Mouse (Mus musculus) mouse embryonic stem cell (cell line): Measurements from ENCODE around the gene Ddx60.
"Not testable (repeated sequence)": the region's sequence is repeated elsewhere in the genome, so short reads cannot be mapped to it uniquely, and the experiment has no call there.

ENCODE experiments used
- in situ Hi-C, 2 experiments: fragments of 300-500 bp; cut with MboI; formaldehyde crosslinking; loops; 1 replicate in 1 of 2; 3 replicates in 1 of 2; pipeline ENCODE4 v1.14.3; 2019 to 2020; ENCODE audit warnings: low sequenced_read_pairs in 2 of 2, low pct_unique_long_range_greater_than_20kb in 1 of 2, mixed read lengths in 1 of 2; ENCODE audit not compliant: unreplicated experiment in 1 of 2

The Ddx60 gene

GRCm38 (mm10) chr8:61964591-61965375 lies 36.9 kb downstream of the Ddx60 start:
- in situ Hi-C loops, result not testable (repeated sequence)

- in situ Hi-C loops, result no loop called here
Observed at GRCm38 (mm10) chr8:61969581-61969980, 41.7 kb downstream of the Ddx60 start.

- in situ Hi-C loops, result no loop called here
Observed at GRCm38 (mm10) chr8:61984941-61985340, 57.1 kb downstream of the Ddx60 start.

GRCm38 (mm10) chr8:61985703-61986475 lies 58.0 kb downstream of the Ddx60 start:
- in situ Hi-C loops, result no loop called here

GRCm38 (mm10) chr8:61989464-61989863 lies 61.6 kb downstream of the Ddx60 start:
- in situ Hi-C loops, result no loop called here

GRCm38 (mm10) chr8:61992796-61993195 lies 64.9 kb downstream of the Ddx60 start:
- in situ Hi-C loops, result no loop called here

GRCm38 (mm10) chr8:61997125-61997524 lies 69.2 kb downstream of the Ddx60 start:
- in situ Hi-C loops, result no loop called here

GRCm38 (mm10) chr8:62014166-62014565 lies 86.3 kb downstream of the Ddx60 start:
- in situ Hi-C loops, result no loop called here

GRCm38 (mm10) chr8:62014582-62014981 lies 86.7 kb downstream of the Ddx60 start:
- in situ Hi-C loops, result no loop called here

- in situ Hi-C loops, result loop anchor here (10.0 kb wide), 2 partner anchors 130 to 150 kb away; partner anchors contain the start of gene Palld (in 1 of the 2)
Observed at GRCm38 (mm10) chr8:62034351-62034750, 106.5 kb downstream of the Ddx60 start.

- in situ Hi-C loops, result no loop called here
Observed at GRCm38 (mm10) chr8:62046809-62047208, 118.9 kb downstream of the Ddx60 start.

GRCm38 (mm10) chr8:62060357-62060756 lies 132.5 kb downstream of the Ddx60 start:
- in situ Hi-C loops, result loop anchor here (25.0 kb wide), 2 partner anchors 348 to 523 kb away; no protein-coding TSS in a partner anchor

- in situ Hi-C loops, result loop anchor here (25.0 kb wide), 2 partner anchors 356 to 531 kb away; no protein-coding TSS in a partner anchor
Observed at GRCm38 (mm10) chr8:62068305-62068704, 140.4 kb downstream of the Ddx60 start.

- in situ Hi-C loops, result no loop called here
Observed at GRCm38 (mm10) chr8:62080195-62080802, 152.4 kb downstream of the Ddx60 start.

- in situ Hi-C loops, result no loop called here
Observed at GRCm38 (mm10) chr8:62081804-62082203, 153.9 kb downstream of the Ddx60 start.
